Mouse (Mus musculus) hindbrain, embryonic 11.5 days (tissue): ENCODE measurements at regions not wholly inside any gene's neighbourhood (a gene's known extent, or its start where the extent isn't known, plus 50 kb on each side); places are given as distances from the start of the nearest gene placed in this dataset.

Experiments
- ATAC-seq: fragments of 200-750 bp; cut with Nextera tagmentation; 2 replicates; pipeline ENCODE4 v1.8.0; 2017; ENCODE audit warnings: mild to moderate bottlenecking, moderate TSS enrichment, moderate library complexity; ENCODE audit not compliant: low FRiP score
- DNase-seq: peaks from one replicate; pipeline ENCODE4 v3.0.0-alpha.2; 2015; ENCODE audit warnings: low spot score
- H3K27ac ChIP-seq: fragments of 300-500 bp; sonication (generic); 2 replicates; pipeline ENCODE4 v1.5.1; 2014; ENCODE audit warnings: mild to moderate bottlenecking, low read depth, low read length
- H3K27me3 ChIP-seq: fragments of 300-500 bp; sonication (generic); 2 replicates; pipeline ENCODE4 v1.6.1; 2014; ENCODE audit warnings: mild to moderate bottlenecking, low read length, moderate library complexity, mixed read lengths; ENCODE audit not compliant: control insufficient read depth, insufficient read depth
- H3K36me3 ChIP-seq: fragments of 300-500 bp; sonication (generic); 2 replicates; pipeline ENCODE4 v1.6.1; 2014; ENCODE audit warnings: mild to moderate bottlenecking, low read length, moderate library complexity, mixed read lengths; ENCODE audit not compliant: control insufficient read depth, insufficient read depth
- H3K4me1 ChIP-seq: fragments of 300-500 bp; sonication (generic); replicated peaks from 2 replicates; pipeline ENCODE4 v1.6.1; 2014; ENCODE audit warnings: low read length, mixed read lengths; ENCODE audit not compliant: control insufficient read depth, insufficient read depth
- H3K4me2 ChIP-seq: fragments of 300-500 bp; sonication (generic); replicated peaks from 2 replicates; pipeline ENCODE4 v1.6.1; 2014; ENCODE audit warnings: mild to moderate bottlenecking, low read depth, low read length
- H3K4me3 ChIP-seq: fragments of 300-500 bp; sonication (generic); 2 replicates; pipeline ENCODE4 v1.5.1; 2014; ENCODE audit warnings: low read depth, low read length
- H3K9ac ChIP-seq: fragments of 300-500 bp; sonication (generic); 2 replicates; pipeline ENCODE4 v1.6.1; 2014; ENCODE audit warnings: low read depth, low read length
- H3K9me3 ChIP-seq: fragments of 300-500 bp; sonication (generic); 2 replicates; pipeline ENCODE4 v1.6.1; 2016; ENCODE audit warnings: low read length; ENCODE audit not compliant: control insufficient read depth
- WGBS: fragments of 180-500 bp; shearing (Covaris S2); extraction: QIAGEN DNeasy Blood & Tissue Kit; methylation state at CpG from one replicate; pipeline ENCODE4 v1.1.7; 2014; 5-methylcytosine and 5-hydroxymethylcytosine counted together

DNA sequence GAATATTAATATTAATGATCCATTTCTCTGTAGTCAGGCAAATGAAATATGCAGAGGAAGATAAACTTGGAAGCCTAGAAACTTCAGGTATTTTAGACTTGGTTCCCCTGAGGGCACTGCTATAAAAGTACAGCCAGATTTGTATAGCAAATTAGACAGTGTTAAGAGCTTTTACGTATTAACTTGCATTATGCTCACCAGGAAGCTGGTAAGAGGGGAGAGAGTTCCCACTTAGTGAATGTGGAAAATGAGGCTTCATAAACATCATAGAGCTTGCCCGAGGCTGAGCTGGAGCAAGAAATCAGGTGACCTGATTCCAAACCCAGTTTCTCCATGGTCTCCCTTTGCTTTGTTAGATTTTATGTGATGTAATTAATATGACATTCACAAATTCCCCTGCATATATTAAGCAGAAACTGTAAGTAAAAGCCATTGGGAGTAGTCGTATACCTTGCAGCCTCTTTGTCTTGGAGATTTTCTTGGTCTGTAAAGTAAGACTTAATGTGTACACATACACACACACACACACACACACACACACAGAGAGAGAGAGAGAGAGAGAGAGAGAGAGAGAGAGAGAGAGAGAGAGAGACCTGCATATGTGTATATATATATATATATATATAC is 718.9 kb upstream of the Isx start:
- Histone ChIP-seq H3K9me3 (no peaks in the 10 kb centered on the region), H3K27me3 (no peaks in the 10 kb centered on the region), H3K4me2 (no peak overlapping the region), H3K27ac (no peak overlapping the region), H3K36me3 (no peaks in the 10 kb centered on the region), H3K4me1 (no peaks in the 10 kb centered on the region), H3K9ac (no peak overlapping the region), H3K4me3 (no peak overlapping the region)
- DNase-seq: no peak
- WGBS: 91% methylated on average over 3 of the region's 3 CpGs
- no peak for ATAC-seq

DNA sequence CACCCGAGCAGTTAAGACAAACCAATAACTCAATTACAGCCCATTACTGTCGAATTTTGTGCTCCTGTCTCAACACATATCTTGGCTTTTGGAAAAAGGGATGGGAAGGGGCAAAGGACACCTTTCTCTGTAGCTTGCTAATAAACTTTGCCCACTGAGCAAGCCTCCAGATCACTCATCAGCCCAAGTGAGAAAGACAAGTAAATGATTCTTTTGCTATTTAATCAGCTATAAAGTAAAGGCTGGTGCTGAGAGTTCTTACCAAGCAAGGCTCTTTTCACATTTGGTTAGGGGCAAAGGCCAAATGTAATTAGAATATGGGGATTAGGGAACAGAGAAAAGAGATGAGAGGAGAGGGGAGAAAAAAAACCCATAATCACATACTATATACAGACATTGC is 703.4 kb upstream of the Isx start:
- Histone ChIP-seq H3K27ac (no peak overlapping the region), H3K4me1 (no peaks in the 10 kb centered on the region), H3K4me3 (no peak overlapping the region), H3K9ac (no peak overlapping the region), H3K27me3 (no peaks in the 10 kb centered on the region), H3K9me3 (no peaks in the 10 kb centered on the region), H3K36me3 (no peaks in the 10 kb centered on the region), H3K4me2 (no peak overlapping the region)
- DNase-seq (no peak), ATAC-seq (no peak)
- 55% methylated on average over 2 of the region's 2 CpGs for WGBS

DNA sequence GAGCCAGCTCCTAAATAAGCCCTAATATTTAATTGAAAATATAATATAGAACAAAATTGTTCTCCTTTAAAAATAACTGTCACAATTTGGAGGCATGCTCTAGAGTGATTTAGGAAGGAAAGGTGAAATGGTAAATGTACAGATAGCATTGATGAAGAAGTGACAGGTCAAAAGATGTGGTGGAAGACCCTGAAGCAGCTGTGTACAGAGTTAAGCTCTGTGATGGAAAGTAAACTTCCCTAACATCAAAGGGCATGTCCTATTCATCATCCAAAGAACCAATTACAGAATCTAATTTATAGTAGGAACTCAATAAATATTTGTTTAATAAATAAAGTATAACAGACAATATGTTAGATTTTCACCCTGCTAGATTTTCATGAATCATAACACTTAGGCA is 702.3 kb upstream of the Isx start:
- Histone ChIP-seq H3K27ac (no peak overlapping the region), H3K4me1 (no peaks in the 10 kb centered on the region), H3K9me3 (no peaks in the 10 kb centered on the region), H3K9ac (no peak overlapping the region), H3K4me3 (no peak overlapping the region), H3K27me3 (no peaks in the 10 kb centered on the region), H3K4me2 (no peak overlapping the region), H3K36me3 (no peaks in the 10 kb centered on the region)
- ATAC-seq: peak; percentile 55; the same call in 1 of the 2 replicates
- no peak for DNase-seq

DNA sequence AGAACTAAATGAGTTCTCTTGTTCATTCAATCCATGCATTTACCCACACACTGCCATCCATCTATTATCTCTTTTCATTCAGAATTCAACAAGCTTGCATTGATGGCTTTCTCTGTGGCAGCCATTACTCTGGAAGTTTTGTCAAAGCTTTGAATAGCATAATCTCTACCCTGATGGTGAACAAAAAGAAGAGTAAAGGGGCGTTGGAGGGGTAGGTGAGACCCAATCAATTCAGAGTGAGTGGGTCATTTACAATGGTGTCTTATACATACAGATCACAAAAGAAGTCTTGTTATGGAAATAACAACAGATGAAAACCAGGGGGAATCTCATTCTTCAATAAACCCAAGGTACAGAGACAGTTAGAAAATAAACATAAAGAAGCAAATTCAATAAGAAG is 701.9 kb upstream of the Isx start:
- Histone ChIP-seq H3K4me3 (no peak overlapping the region), H3K4me2 (no peak overlapping the region), H3K9me3 (no peaks in the 10 kb centered on the region), H3K27me3 (no peaks in the 10 kb centered on the region), H3K9ac (no peak overlapping the region), H3K4me1 (no peaks in the 10 kb centered on the region), H3K36me3 (no peaks in the 10 kb centered on the region), H3K27ac (no peak overlapping the region)
- ATAC-seq (peak; percentile 89), DNase-seq (peak; percentile 2)
- WGBS: 24% methylated on average over 1 of the region's 1 CpGs

DNA sequence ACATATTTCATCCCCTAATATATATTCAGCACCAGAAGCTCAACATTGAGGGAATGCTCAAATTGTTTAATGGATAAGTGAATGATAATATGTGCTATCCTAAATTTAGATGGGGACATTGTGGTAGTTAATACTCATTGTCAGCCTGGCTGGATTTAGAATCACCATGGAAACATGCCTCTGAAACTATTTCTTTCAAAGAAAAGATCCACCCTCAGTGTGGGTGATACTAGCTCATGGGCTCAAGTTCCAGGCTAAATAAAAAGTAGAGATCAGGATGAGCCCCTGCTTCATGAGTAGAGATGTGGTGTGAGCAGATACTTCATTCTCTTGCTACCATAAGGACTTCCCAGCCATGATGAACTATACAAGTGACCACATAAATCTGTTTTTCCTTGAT is 668.4 kb upstream of the Isx start:
- no peak for ATAC-seq
- no peak for DNase-seq
- Histone ChIP-seq H3K27me3 (no peaks in the 10 kb centered on the region), H3K4me2 (no peak overlapping the region), H3K4me1 (no peaks in the 10 kb centered on the region), H3K4me3 (no peak overlapping the region), H3K27ac (no peak overlapping the region), H3K9me3 (no peaks in the 10 kb centered on the region), H3K36me3 (no peaks in the 10 kb centered on the region), H3K9ac (no peak overlapping the region)

DNA sequence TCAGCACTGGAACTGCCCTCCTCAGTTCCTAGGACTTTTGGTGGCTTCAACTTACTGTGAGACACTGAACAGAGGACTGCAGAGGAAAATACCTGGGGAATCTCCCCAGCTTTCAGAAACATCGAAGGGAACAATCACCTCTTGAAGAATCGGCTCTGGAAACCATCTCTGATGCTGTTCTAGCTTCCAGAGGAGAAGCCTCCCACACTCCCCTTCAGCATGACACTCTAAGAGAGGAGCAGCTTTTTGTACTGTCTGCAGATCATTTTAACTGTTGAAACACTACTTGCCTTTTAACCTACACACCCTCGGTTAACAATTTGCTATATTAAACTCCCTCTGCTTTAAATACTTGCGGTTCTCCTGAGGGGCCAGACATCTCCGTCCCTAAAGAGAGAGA is 664.7 kb upstream of the Isx start:
- no peaks in the 10 kb centered on the region for H3K27me3 ChIP-seq
- H3K27ac ChIP-seq: no peak overlapping the region
- WGBS: 87% methylated on average over 5 of the region's 5 CpGs
- H3K4me2 ChIP-seq: no peak overlapping the region
- H3K9ac ChIP-seq: no peak overlapping the region
- no peak overlapping the region for H3K4me3 ChIP-seq
- H3K4me1 ChIP-seq: no peaks in the 10 kb centered on the region
- H3K36me3 ChIP-seq: no peaks in the 10 kb centered on the region
- H3K9me3 ChIP-seq: no peaks in the 10 kb centered on the region
- DNase-seq: no peak
- ATAC-seq: no peak

DNA sequence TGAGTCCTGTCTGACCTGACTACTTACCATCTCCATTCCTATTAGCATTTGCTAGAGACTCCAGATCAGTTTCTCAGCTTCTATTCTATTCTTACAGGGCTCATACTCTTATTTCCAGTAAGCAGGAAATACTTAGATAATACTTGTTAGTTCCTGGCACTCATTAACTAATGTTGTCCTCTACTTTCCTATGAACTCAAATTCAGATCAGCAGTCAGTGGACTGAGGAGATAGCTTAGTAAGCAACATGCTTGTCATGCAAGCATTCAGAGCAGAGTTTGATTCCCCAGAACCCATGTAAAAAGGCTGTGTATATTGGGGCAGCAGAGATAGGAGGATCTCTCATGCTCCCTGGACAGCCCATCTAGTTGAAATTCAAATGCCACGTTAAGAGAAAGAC is 656.2 kb upstream of the Isx start:
- Histone ChIP-seq H3K9me3 (no peaks in the 10 kb centered on the region), H3K4me1 (no peaks in the 10 kb centered on the region), H3K36me3 (no peaks in the 10 kb centered on the region), H3K4me3 (no peak overlapping the region), H3K9ac (no peak overlapping the region), H3K27ac (no peak overlapping the region), H3K27me3 (no peaks in the 10 kb centered on the region), H3K4me2 (no peak overlapping the region)
- 68% methylated on average over 1 of the region's 1 CpGs for WGBS
- ATAC-seq: no peak
- no peak for DNase-seq
